Mouse (Mus musculus) forebrain, embryonic 14.5 days (tissue): ENCODE measurements around the gene Olfr559. TPM values are rescaled to one million over a fixed set of nuclear protein-coding genes. Genes with fewer than 3 reads are reported as not detected.

Experiments used
- ATAC-seq: fragments of 200-750 bp; cut with Nextera tagmentation; 2 replicates; pipeline ENCODE4 v1.8.0; 2017; ENCODE audit warnings: mild to moderate bottlenecking, moderate library complexity
- DNase-seq: peaks from one replicate; pipeline ENCODE4 v3.0.0-alpha.2; 2015; ENCODE audit warnings: low spot score
- H3K27ac ChIP-seq: fragments of 300-500 bp; sonication (generic); 2 replicates; pipeline ENCODE4 v1.5.1; 2014; ENCODE audit warnings: low read depth, mild to moderate bottlenecking, control low read depth, low read length, moderate library complexity
- H3K27me3 ChIP-seq: fragments of 300-500 bp; sonication (generic); replicated peaks from 2 replicates; pipeline ENCODE4 v1.6.1; 2014; ENCODE audit warnings: low read length, control low read depth, mixed read lengths; ENCODE audit not compliant: control insufficient read depth, insufficient read depth
- H3K36me3 ChIP-seq: fragments of 300-500 bp; sonication (generic); 2 replicates; pipeline ENCODE4 v1.6.1; 2014; ENCODE audit warnings: low read length, control low read depth; ENCODE audit not compliant: control insufficient read depth, insufficient read depth
- H3K4me1 ChIP-seq: fragments of 300-500 bp; sonication (generic); 2 replicates; pipeline ENCODE4 v1.6.1; 2014; ENCODE audit warnings: antibody characterized with exemption, low read length, control low read depth; ENCODE audit not compliant: control insufficient read depth, insufficient read depth
- H3K4me2 ChIP-seq: fragments of 300-500 bp; sonication (generic); 2 replicates; pipeline ENCODE4 v1.6.1; 2014; ENCODE audit warnings: mild to moderate bottlenecking, control low read depth, low read length
- H3K4me3 ChIP-seq: fragments of 300-500 bp; sonication (generic); 2 replicates; pipeline ENCODE4 v1.5.1; 2014; ENCODE audit warnings: low read depth, low read length, control low read depth
- H3K9ac ChIP-seq: fragments of 300-500 bp; sonication (generic); 2 replicates; pipeline ENCODE4 v1.6.1; 2014; ENCODE audit warnings: mild to moderate bottlenecking, low read length, control low read depth, moderate library complexity
- H3K9me3 ChIP-seq: fragments of 300-500 bp; sonication (generic); replicated peaks from 2 replicates; pipeline ENCODE4 v1.6.1; 2016; ENCODE audit warnings: low read length, control low read depth, mixed read lengths; ENCODE audit not compliant: control insufficient read depth
- WGBS: fragments of 180-500 bp; shearing (Covaris S2); extraction: QIAGEN DNeasy Blood & Tissue Kit; methylation state at CpG from one replicate; pipeline ENCODE4 v1.1.7; 2014; 5-methylcytosine and 5-hydroxymethylcytosine counted together
- polyA plus RNA-seq: library from polyadenylated mRNA; unstranded; fragments of >200 nt; fragmentation: Nextera tagmentation; extraction: Ambion mirVana; gene quantifications from 2 replicates; pipeline ENCODE4 v1.2.1, GENCODE M21; 2014

Gene Olfr559
- polyA plus RNA-seq, 1 experiment from 2014 or later, result not detected

- no peak for ATAC-seq
- no peak within 1 kb of the TSS for H3K27ac ChIP-seq
Measured at GRCm38 (mm10) chr7:102695358-102696125, 31.7 kb downstream of the Olfr559 start, which contains the start of gene Olfr557. Gene Olfr557 (plus strand): TSS chr7:102695910.

GRCm38 (mm10) chr7:102686944-102687501 is 40.3 kb downstream of the Olfr559 start, which contains the start of gene Trim68:
Gene Trim68 (minus strand): TSS chr7:102687327.
- H3K4me2 ChIP-seq, result peak within 1 kb of the TSS; percentile 76
- ATAC-seq (peak; percentile 100), DNase-seq (peak; percentile 94)
- under 1% methylated on average over 39 of the region's 40 CpGs for WGBS
- no peaks in the 10 kb centered on the region for H3K36me3 ChIP-seq
- H3K9me3 ChIP-seq, result no peaks in the 10 kb centered on the region
- H3K4me3 ChIP-seq, result peak within 1 kb of the TSS; percentile 52
- no peaks in the 10 kb centered on the region for H3K4me1 ChIP-seq
- H3K9ac ChIP-seq, result peak within 1 kb of the TSS; percentile 71
- no peaks in the 10 kb centered on the region for H3K27me3 ChIP-seq
- H3K27ac ChIP-seq, result no peak within 1 kb of the TSS

More at GRCm38 (mm10) chr7:102695358-102696125, 31.7 kb downstream of the Olfr559 start, which contains the start of gene Olfr557:
- no peak within 1 kb of the TSS for H3K4me3 ChIP-seq
- peak; percentile 42 for DNase-seq
- H3K27me3 ChIP-seq, result no peaks in the 10 kb centered on the region
- no peaks in the 10 kb centered on the region for H3K9me3 ChIP-seq
- H3K4me1 ChIP-seq, result no peaks in the 10 kb centered on the region
- no peaks in the 10 kb centered on the region for H3K36me3 ChIP-seq
- no peak within 1 kb of the TSS for H3K9ac ChIP-seq
- 85% methylated on average over 5 of the region's 5 CpGs for WGBS
- no peak within 1 kb of the TSS for H3K4me2 ChIP-seq

- H3K27ac ChIP-seq, result no peak overlapping the region
- no peak overlapping the region for H3K4me2 ChIP-seq
- no peak overlapping the region for H3K4me3 ChIP-seq
- H3K4me1 ChIP-seq, result no peaks in the 10 kb centered on the region
- H3K9me3 ChIP-seq, result no peaks in the 10 kb centered on the region
- no peak for ATAC-seq
- H3K27me3 ChIP-seq, result no peaks in the 10 kb centered on the region
- H3K36me3 ChIP-seq, result 0 out of 2 replicates have a peak, but pooled peaks cover 4% of the 10 kb centered on the region
- no peak for DNase-seq
- H3K9ac ChIP-seq, result no peak overlapping the region
- WGBS, result 93% methylated on average over 1 of the region's 1 CpGs
Measured at GRCm38 (mm10) chr7:102681916-102682315, 45.4 kb downstream of the Olfr559 start.

GRCm38 (mm10) chr7:102676225-102676624 is 51.1 kb downstream of the Olfr559 start:
- H3K4me3 ChIP-seq, result no peak overlapping the region
- H3K4me1 ChIP-seq, result no peaks in the 10 kb centered on the region
- no peaks in the 10 kb centered on the region for H3K9me3 ChIP-seq
- no peak overlapping the region for H3K9ac ChIP-seq
- H3K4me2 ChIP-seq, result no peak overlapping the region
- no peak for ATAC-seq
- WGBS, result 78% methylated on average over 2 of the region's 2 CpGs
- no peak for DNase-seq
- H3K36me3 ChIP-seq, result no peaks in the 10 kb centered on the region
- H3K27ac ChIP-seq, result no peak overlapping the region
- H3K27me3 ChIP-seq, result no peaks in the 10 kb centered on the region

Other genes with a start within 250 kb of the Olfr559 start
- 0.46 TPM in 1 of 2 replicates, not detected in the other for gene Olfr543, start 245.8 kb downstream of the Olfr559 start, polyA plus RNA-seq
- 0.09 TPM in 1 of 2 replicates, not detected in the other for gene Olfr544, start 239.2 kb downstream of the Olfr559 start, polyA plus RNA-seq
- 0.23 TPM in 1 of 2 replicates, not detected in the other for gene Olfr545, start 227.9 kb downstream of the Olfr559 start, polyA plus RNA-seq
- not detected in 2 replicates for gene Olfr547, start 192.7 kb downstream of the Olfr559 start, polyA plus RNA-seq
- not detected in 2 replicates for gene Olfr548-ps1, start 186.6 kb downstream of the Olfr559 start, polyA plus RNA-seq
- gene Olfr549, start 177.6 kb downstream of the Olfr559 start, polyA plus RNA-seq, result not detected in 2 replicates
- gene Trim21, start 162.0 kb downstream of the Olfr559 start, polyA plus RNA-seq, result not detected in 2 replicates
- not detected in 2 replicates for gene Olfr550, start 156.0 kb downstream of the Olfr559 start, polyA plus RNA-seq
- not detected in 2 replicates for gene Olfr551, start 135.6 kb downstream of the Olfr559 start, polyA plus RNA-seq
- not detected in 2 replicates for gene Olfr552, start 129.7 kb downstream of the Olfr559 start, polyA plus RNA-seq
- not detected in 2 replicates for gene Olfr553, start 109.3 kb downstream of the Olfr559 start, polyA plus RNA-seq
- not detected in 2 replicates for gene Olfr554, start 89.1 kb downstream of the Olfr559 start, polyA plus RNA-seq
- gene Olfr555, start 68.7 kb downstream of the Olfr559 start, polyA plus RNA-seq, result not detected in 2 replicates
- not detected in 2 replicates for gene Olfr556, start 62.6 kb downstream of the Olfr559 start, polyA plus RNA-seq
- gene Trim68, start 40.2 kb downstream of the Olfr559 start, polyA plus RNA-seq, result 4.4 and 5.8 TPM in 2 replicates
- not detected in 2 replicates for gene Olfr557, start 31.6 kb downstream of the Olfr559 start, polyA plus RNA-seq
- gene Olfr558, start 25.3 kb downstream of the Olfr559 start, polyA plus RNA-seq, result not detected in 2 replicates
- gene Olfr33, start 8.4 kb downstream of the Olfr559 start, polyA plus RNA-seq, result not detected in 2 replicates
- gene Olfr560, start 31.9 kb upstream of the Olfr559 start, polyA plus RNA-seq, result not detected in 2 replicates
- 0.06 TPM in 1 of 2 replicates, not detected in the other for gene Olfr78, start 32.0 kb upstream of the Olfr559 start, polyA plus RNA-seq
- not detected in 2 replicates for gene Olfr561, start 43.7 kb upstream of the Olfr559 start, polyA plus RNA-seq
- not detected in 2 replicates for gene Olfr564, start 76.0 kb upstream of the Olfr559 start, polyA plus RNA-seq
- gene Olfr566, start 131.3 kb upstream of the Olfr559 start, polyA plus RNA-seq, result not detected in 2 replicates
- not detected in 2 replicates for gene Olfr568, start 149.6 kb upstream of the Olfr559 start, polyA plus RNA-seq
- gene Olfr569, start 163.4 kb upstream of the Olfr559 start, polyA plus RNA-seq, result not detected in 2 replicates
- gene Olfr570, start 167.1 kb upstream of the Olfr559 start, polyA plus RNA-seq, result 0.15 TPM in 1 of 2 replicates, not detected in the other
- not detected in 2 replicates for gene Olfr571, start 190.0 kb upstream of the Olfr559 start, polyA plus RNA-seq
- gene Olfr572, start 196.9 kb upstream of the Olfr559 start, polyA plus RNA-seq, result not detected in 2 replicates
- not detected in 2 replicates for gene Olfr573-ps1, start 215.1 kb upstream of the Olfr559 start, polyA plus RNA-seq
- not detected in 2 replicates for gene Olfr574, start 221.0 kb upstream of the Olfr559 start, polyA plus RNA-seq
- not detected in 2 replicates for gene Olfr575, start 231.3 kb upstream of the Olfr559 start, polyA plus RNA-seq
- gene Olfr576, start 235.2 kb upstream of the Olfr559 start, polyA plus RNA-seq, result not detected in 2 replicates
- gene Olfr577, start 248.5 kb upstream of the Olfr559 start, polyA plus RNA-seq, result not detected in 2 replicates